Mouse (Mus musculus) limb, embryonic 13.5 days (tissue): Measurements from ENCODE around the gene Mab21l2. TPM values are rescaled to one million over a fixed set of nuclear protein-coding genes. Genes with fewer than 3 reads are reported as not detected.

Experiments
- ATAC-seq: fragments of 200-750 bp; cut with Nextera tagmentation; 2 replicates; pipeline ENCODE4 v1.8.0; 2017; ENCODE audit warnings: low read depth, moderate number of reproducible peaks, moderate TSS enrichment; ENCODE audit not compliant: low FRiP score
- H3K27ac ChIP-seq: fragments of 300-500 bp; sonication (generic); 2 replicates; pipeline ENCODE4 v1.5.1; 2015; ENCODE audit warnings: inconsistent platforms, mild to moderate bottlenecking, moderate library complexity
- H3K27me3 ChIP-seq: fragments of 300-500 bp; sonication (generic); 2 replicates; pipeline ENCODE4 v1.6.1; 2015; ENCODE audit warnings: mild to moderate bottlenecking, inconsistent platforms
- H3K36me3 ChIP-seq: fragments of 300-500 bp; sonication (generic); 2 replicates; pipeline ENCODE4 v1.6.1; 2015; ENCODE audit warnings: inconsistent platforms, mild to moderate bottlenecking, moderate library complexity
- H3K4me1 ChIP-seq: fragments of 300-500 bp; sonication (generic); 2 replicates; pipeline ENCODE4 v1.6.1; 2015; ENCODE audit warnings: inconsistent platforms
- H3K4me2 ChIP-seq: fragments of 300-500 bp; sonication (generic); replicated peaks from 2 replicates; pipeline ENCODE4 v1.6.1; 2015; ENCODE audit warnings: inconsistent platforms, mild to moderate bottlenecking, moderate library complexity
- H3K4me3 ChIP-seq: fragments of 300-500 bp; sonication (generic); 2 replicates; pipeline ENCODE4 v1.5.1; 2015; ENCODE audit warnings: moderate library complexity, mild to moderate bottlenecking, inconsistent platforms
- H3K9ac ChIP-seq: fragments of 300-500 bp; sonication (generic); 2 replicates; pipeline ENCODE4 v1.6.1; 2015; ENCODE audit warnings: mild to moderate bottlenecking, inconsistent platforms
- H3K9me3 ChIP-seq: fragments of 300-500 bp; sonication (generic); 2 replicates; pipeline ENCODE4 v1.6.1; 2016; ENCODE audit warnings: inconsistent platforms
- WGBS: fragments of 180-500 bp; shearing (Covaris S2); methylation state at CpG from one replicate; pipeline ENCODE4 v1.1.7; 2015; 5-methylcytosine and 5-hydroxymethylcytosine counted together
- polyA plus RNA-seq: library from polyadenylated mRNA; unstranded; fragments of >200 nt; fragmentation: Nextera tagmentation; extraction: Ambion mirVana; gene quantifications from 2 replicates; pipeline ENCODE4 v1.2.1, GENCODE M21; 2015

Gene Mab21l2
- polyA plus RNA-seq = 92.9 and 96.3 TPM in 2 replicates

GRCm38 (mm10) chr3:86548091-86549015 is at the start of gene Mab21l2:
Gene Mab21l2 (minus strand): TSS chr3:86548629.
- Histone ChIP-seq H3K9ac (peak within 1 kb of the TSS; percentile 99), H3K4me2 (peak within 1 kb of the TSS; percentile 80), H3K9me3 (no peaks in the 10 kb centered on the region), H3K27ac (peak within 1 kb of the TSS; percentile 99), H3K4me1 (peaks cover 24% of the 10 kb centered on the region), H3K27me3 (peaks cover 4% of the 10 kb centered on the region), H3K36me3 (no peaks in the 10 kb centered on the region), H3K4me3 (peak within 1 kb of the TSS; percentile 75)
- ATAC-seq = peak; percentile 89
- WGBS = under 1% methylated on average over 25 of the region's 25 CpGs

- Histone ChIP-seq H3K27me3 (no peaks in the 10 kb centered on the region), H3K27ac (no peak overlapping the region), H3K4me3 (no peak overlapping the region), H3K36me3 (no peaks in the 10 kb centered on the region), H3K4me1 (0 out of 2 replicates have a peak, but pooled peaks cover 3% of the 10 kb centered on the region), H3K9ac (no peak overlapping the region), H3K9me3 (no peaks in the 10 kb centered on the region), H3K4me2 (no peak overlapping the region)
- no peak for ATAC-seq
Measured at GRCm38 (mm10) chr3:86575312-86575711, 26.9 kb upstream of the Mab21l2 start.

- Histone ChIP-seq H3K4me2 (no peak overlapping the region), H3K9ac (no peak overlapping the region), H3K27ac (no peak overlapping the region), H3K36me3 (no peaks in the 10 kb centered on the region), H3K4me3 (no peak overlapping the region), H3K4me1 (0 out of 2 replicates have a peak, but pooled peaks cover 3% of the 10 kb centered on the region), H3K9me3 (no peaks in the 10 kb centered on the region), H3K27me3 (no peaks in the 10 kb centered on the region)
- no peak for ATAC-seq
- WGBS = 41% methylated on average over 3 of the region's 3 CpGs
Measured at GRCm38 (mm10) chr3:86572519-86573244, 24.3 kb upstream of the Mab21l2 start.

GRCm38 (mm10) chr3:86571518-86571917 is 23.1 kb upstream of the Mab21l2 start:
- Histone ChIP-seq H3K36me3 (no peaks in the 10 kb centered on the region), H3K4me1 (0 out of 2 replicates have a peak, but pooled peaks cover 3% of the 10 kb centered on the region), H3K4me3 (no peak overlapping the region), H3K9ac (no peak overlapping the region), H3K27me3 (no peaks in the 10 kb centered on the region), H3K27ac (no peak overlapping the region), H3K9me3 (no peaks in the 10 kb centered on the region), H3K4me2 (no peak overlapping the region)
- ATAC-seq = no peak
- 65% methylated on average over 4 of the region's 4 CpGs for WGBS

- WGBS = 80% methylated on average over 4 of the region's 4 CpGs
- no peak overlapping the region for H3K27ac ChIP-seq
- H3K4me3 ChIP-seq = no peak overlapping the region
- no peaks in the 10 kb centered on the region for H3K9me3 ChIP-seq
- ATAC-seq = no peak
- H3K9ac ChIP-seq = no peak overlapping the region
- no peaks in the 10 kb centered on the region for H3K27me3 ChIP-seq
- H3K4me1 ChIP-seq = no peaks in the 10 kb centered on the region
- H3K36me3 ChIP-seq = no peaks in the 10 kb centered on the region
- no peak overlapping the region for H3K4me2 ChIP-seq
Measured at GRCm38 (mm10) chr3:86567312-86567711, 18.9 kb upstream of the Mab21l2 start.

- H3K4me1 ChIP-seq = no peaks in the 10 kb centered on the region
- no peak overlapping the region for H3K9ac ChIP-seq
- no peak for ATAC-seq
- no peak overlapping the region for H3K4me3 ChIP-seq
- H3K4me2 ChIP-seq = no peak overlapping the region
- H3K27me3 ChIP-seq = no peaks in the 10 kb centered on the region
- WGBS = 88% methylated on average over 1 of the region's 1 CpGs
- H3K36me3 ChIP-seq = no peaks in the 10 kb centered on the region
- no peaks in the 10 kb centered on the region for H3K9me3 ChIP-seq
- no peak overlapping the region for H3K27ac ChIP-seq
Measured at GRCm38 (mm10) chr3:86561396-86561795, 13.0 kb upstream of the Mab21l2 start.

GRCm38 (mm10) chr3:86561023-86561344 is 12.6 kb upstream of the Mab21l2 start:
- ATAC-seq = no peak
- H3K9ac ChIP-seq = no peak overlapping the region
- no peaks in the 10 kb centered on the region for H3K27me3 ChIP-seq
- no peak overlapping the region for H3K4me2 ChIP-seq
- H3K4me3 ChIP-seq = no peak overlapping the region
- no peaks in the 10 kb centered on the region for H3K36me3 ChIP-seq
- H3K27ac ChIP-seq = no peak overlapping the region
- no peaks in the 10 kb centered on the region for H3K9me3 ChIP-seq
- 95% methylated on average over 1 of the region's 1 CpGs for WGBS
- no peaks in the 10 kb centered on the region for H3K4me1 ChIP-seq

- WGBS = 85% methylated on average over 4 of the region's 4 CpGs
- Histone ChIP-seq H3K9ac (no peak overlapping the region), H3K27ac (no peak overlapping the region), H3K4me3 (no peak overlapping the region), H3K4me1 (0 out of 2 replicates have a peak, but pooled peaks cover 1% of the 10 kb centered on the region), H3K9me3 (no peaks in the 10 kb centered on the region), H3K36me3 (no peaks in the 10 kb centered on the region), H3K27me3 (no peaks in the 10 kb centered on the region), H3K4me2 (no peak overlapping the region)
- no peak for ATAC-seq
Measured at GRCm38 (mm10) chr3:86560281-86561022, 12.0 kb upstream of the Mab21l2 start.

GRCm38 (mm10) chr3:86559635-86560034 is 11.2 kb upstream of the Mab21l2 start:
- H3K4me3 ChIP-seq = no peak overlapping the region
- no peaks in the 10 kb centered on the region for H3K27me3 ChIP-seq
- H3K4me2 ChIP-seq = no peak overlapping the region
- ATAC-seq = no peak
- 82% methylated on average over 4 of the region's 4 CpGs for WGBS
- no peaks in the 10 kb centered on the region for H3K9me3 ChIP-seq
- H3K4me1 ChIP-seq = 0 out of 2 replicates have a peak, but pooled peaks cover 2% of the 10 kb centered on the region
- no peak overlapping the region for H3K27ac ChIP-seq
- H3K9ac ChIP-seq = no peak overlapping the region
- H3K36me3 ChIP-seq = no peaks in the 10 kb centered on the region

- H3K36me3 ChIP-seq = no peaks in the 10 kb centered on the region
- H3K4me2 ChIP-seq = no peak overlapping the region
- ATAC-seq = no peak
- no peak overlapping the region for H3K27ac ChIP-seq
- WGBS = 45% methylated on average over 1 of the region's 1 CpGs
- no peaks in the 10 kb centered on the region for H3K9me3 ChIP-seq
- H3K9ac ChIP-seq = no peak overlapping the region
- H3K4me1 ChIP-seq = 0 out of 2 replicates have a peak, but pooled peaks cover 2% of the 10 kb centered on the region
- no peaks in the 10 kb centered on the region for H3K27me3 ChIP-seq
- no peak overlapping the region for H3K4me3 ChIP-seq
Measured at GRCm38 (mm10) chr3:86558976-86559375, 10.5 kb upstream of the Mab21l2 start.

GRCm38 (mm10) chr3:86552170-86552569 is 3.7 kb upstream of the Mab21l2 start:
- H3K9me3 ChIP-seq = no peaks in the 10 kb centered on the region
- 30% methylated on average over 5 of the region's 5 CpGs for WGBS
- peak overlapping the region; percentile 50; the same call in 1 of the 2 replicates for H3K9ac ChIP-seq
- H3K27me3 ChIP-seq = no peaks in the 10 kb centered on the region
- no peak for ATAC-seq
- H3K4me3 ChIP-seq = no peak overlapping the region
- H3K36me3 ChIP-seq = no peaks in the 10 kb centered on the region
- H3K27ac ChIP-seq = no peak overlapping the region
- peaks cover 26% of the 10 kb centered on the region for H3K4me1 ChIP-seq
- H3K4me2 ChIP-seq = peak overlapping the region; percentile 49
